Mouse (Mus musculus): ENCODE measurements around the gene Nek7. TPM values are rescaled to one million over a fixed set of nuclear protein-coding genes. Genes with fewer than 3 reads are reported as not detected.

Gene Nek7
- polyA plus RNA-seq, 1 experiment from 2014 or later = 35.1 TPM

DNA sequence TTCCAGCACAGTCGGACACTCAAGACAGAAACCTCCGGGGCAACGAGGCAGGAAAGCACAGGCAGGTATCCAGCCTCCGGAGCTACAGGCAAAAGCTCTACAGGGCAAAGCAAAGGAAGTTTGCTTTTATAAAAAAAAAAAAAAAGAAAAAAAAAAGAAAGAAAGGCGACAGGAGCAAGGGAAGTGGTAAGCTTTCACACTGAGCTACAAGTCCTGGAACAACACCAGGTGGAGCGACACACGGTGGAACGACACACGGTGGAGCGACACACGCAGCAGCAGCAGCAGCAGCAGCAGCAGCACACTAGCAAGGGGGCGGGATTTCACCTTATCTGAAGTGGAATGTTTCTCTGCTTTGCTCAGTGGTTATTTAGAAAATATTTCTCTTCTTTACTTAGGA lies 10.8 kb downstream of the Nek7 start:
- Histone ChIP-seq H3K36me3 (ENCODE audit: insufficient read depth) (no peaks in the 10 kb centered on the region), H3K9ac (no peak overlapping the region), H3K4me1 (ENCODE audit: insufficient read depth) (no peaks in the 10 kb centered on the region), H3K4me2 (no peak overlapping the region), H3K4me3 (ENCODE audit: low read depth, low read length) (no peak overlapping the region), H3K27ac (ENCODE audit: low read depth) (no peak overlapping the region), H3K27me3 (ENCODE audit: insufficient read depth, low read length) (no peaks in the 10 kb centered on the region), H3K9me3 (ENCODE audit: low read depth, low read length) (no peaks in the 10 kb centered on the region)
- no peak for TF ChIP-seq CTCF (IDR thresholded peaks at IDR 0.05; ENCODE audit: low read depth)
- peak; percentile 34 for DNase-seq
- 62% methylated on average over 12 of the region's 12 CpGs for WGBS
- ATAC-seq (ENCODE audit: insufficient read depth) = peak; percentile 35; the same call in 1 of the 2 replicates

DNA sequence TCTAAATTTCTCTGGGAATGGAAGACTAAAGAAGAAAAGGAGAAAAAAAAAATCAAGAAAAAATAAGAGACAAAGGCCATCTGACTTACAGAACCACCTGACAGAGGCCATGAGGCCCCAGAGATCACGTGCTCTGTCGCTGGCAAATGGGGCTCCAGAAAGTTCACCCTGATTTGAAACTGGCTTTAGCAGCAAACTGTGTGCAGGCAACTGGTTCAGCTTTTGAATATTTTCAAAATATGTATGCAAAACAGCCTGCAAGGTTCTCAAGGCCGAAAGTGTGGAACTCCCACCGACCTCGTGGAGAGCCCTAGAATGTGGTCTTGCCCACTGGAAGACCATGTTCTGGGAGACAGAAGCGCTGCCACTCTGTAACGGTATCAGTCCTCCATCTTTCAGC lies 11.6 kb downstream of the Nek7 start:
- Histone ChIP-seq H3K9me3 (ENCODE audit: low read depth, low read length) (no peaks in the 10 kb centered on the region), H3K27ac (ENCODE audit: low read depth) (no peak overlapping the region), H3K4me1 (ENCODE audit: insufficient read depth) (no peaks in the 10 kb centered on the region), H3K36me3 (ENCODE audit: insufficient read depth) (no peaks in the 10 kb centered on the region), H3K4me3 (ENCODE audit: low read depth, low read length) (no peak overlapping the region), H3K4me2 (no peak overlapping the region), H3K27me3 (ENCODE audit: insufficient read depth, low read length) (no peaks in the 10 kb centered on the region), H3K9ac (no peak overlapping the region)
- ATAC-seq (ENCODE audit: insufficient read depth) = no peak
- TF ChIP-seq CTCF (IDR thresholded peaks at IDR 0.05; ENCODE audit: low read depth) = no peak
- WGBS = 94% methylated on average over 7 of the region's 7 CpGs
- DNase-seq = no peak

DNA sequence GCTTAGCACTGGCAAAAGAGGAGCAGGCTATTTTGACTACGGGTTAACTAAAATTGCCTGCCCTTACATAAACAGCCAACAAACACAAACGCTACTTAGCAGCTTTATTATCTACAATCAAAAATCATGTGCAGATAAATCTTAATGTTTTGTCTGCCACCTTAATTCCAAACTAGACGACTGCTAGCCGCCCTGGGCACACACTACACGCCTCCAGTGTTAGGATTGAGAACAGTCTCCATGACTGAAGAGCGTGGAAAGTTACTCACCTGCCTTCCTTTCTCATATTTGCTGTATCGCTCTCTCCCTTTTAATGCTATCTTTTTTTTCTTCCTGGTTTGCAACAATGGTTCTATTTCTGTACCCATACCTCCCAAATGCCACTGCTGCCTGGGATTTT lies 12.1 kb downstream of the Nek7 start:
- H3K4me1 ChIP-seq (ENCODE audit: insufficient read depth) = no peaks in the 10 kb centered on the region
- WGBS = 84% methylated on average over 7 of the region's 7 CpGs
- TF ChIP-seq CTCF (IDR thresholded peaks at IDR 0.05; ENCODE audit: low read depth) = no peak
- no peaks in the 10 kb centered on the region for H3K27me3 ChIP-seq (ENCODE audit: insufficient read depth, low read length)
- no peak overlapping the region for H3K4me3 ChIP-seq (ENCODE audit: low read depth, low read length)
- H3K4me2 ChIP-seq = no peak overlapping the region
- H3K9me3 ChIP-seq (ENCODE audit: low read depth, low read length) = no peaks in the 10 kb centered on the region
- H3K36me3 ChIP-seq (ENCODE audit: insufficient read depth) = no peaks in the 10 kb centered on the region
- H3K9ac ChIP-seq = no peak overlapping the region
- ATAC-seq (ENCODE audit: insufficient read depth) = no peak
- no peak for DNase-seq
- H3K27ac ChIP-seq (ENCODE audit: low read depth) = no peak overlapping the region

DNA sequence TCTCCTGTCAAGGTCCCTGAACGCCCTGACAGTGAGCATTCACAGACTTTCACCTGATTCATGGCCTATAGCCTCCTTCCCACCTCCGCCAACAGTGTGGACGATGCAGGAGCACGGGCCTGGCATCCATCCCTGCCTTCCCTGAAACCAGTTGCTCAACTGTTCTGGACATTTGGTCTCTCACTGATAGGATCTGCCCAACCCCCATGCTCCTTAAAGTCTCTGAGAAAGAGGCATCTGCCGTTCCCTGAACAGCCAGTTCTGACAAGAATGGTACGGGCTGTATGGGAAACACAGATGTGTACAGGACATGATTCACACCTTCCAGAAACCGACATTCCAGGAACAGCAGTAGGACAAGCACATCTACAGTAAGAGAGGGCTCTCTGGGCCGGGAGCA lies 13.2 kb downstream of the Nek7 start:
- Histone ChIP-seq H3K4me3 (ENCODE audit: low read depth, low read length) (no peak overlapping the region), H3K9me3 (ENCODE audit: low read depth, low read length) (no peaks in the 10 kb centered on the region), H3K4me2 (no peak overlapping the region), H3K9ac (no peak overlapping the region), H3K4me1 (ENCODE audit: insufficient read depth) (no peaks in the 10 kb centered on the region), H3K36me3 (ENCODE audit: insufficient read depth) (no peaks in the 10 kb centered on the region), H3K27me3 (ENCODE audit: insufficient read depth, low read length) (no peaks in the 10 kb centered on the region), H3K27ac (ENCODE audit: low read depth) (no peak overlapping the region)
- WGBS = 74% methylated on average over 8 of the region's 8 CpGs
- ATAC-seq (ENCODE audit: insufficient read depth) = no peak
- no peak for TF ChIP-seq CTCF (IDR thresholded peaks at IDR 0.05; ENCODE audit: low read depth)
- no peak for DNase-seq

DNA sequence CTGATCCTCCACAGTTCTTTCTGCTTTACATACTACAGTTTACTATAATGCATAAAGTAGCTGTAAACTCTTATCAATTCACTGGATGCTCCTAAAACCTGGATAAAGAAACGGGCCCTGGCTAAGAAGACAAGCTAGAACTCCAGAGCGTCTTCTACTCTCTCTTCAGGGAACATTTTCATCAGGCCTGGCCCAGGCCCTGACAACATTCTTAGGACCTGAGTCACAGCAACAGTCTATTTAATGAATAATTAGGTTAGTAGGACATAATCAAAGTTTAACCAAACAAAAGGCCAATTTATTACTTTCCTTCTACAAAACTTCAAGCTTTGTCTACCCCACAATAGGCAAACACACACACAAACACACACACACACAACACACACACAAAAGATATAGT lies 15.2 kb downstream of the Nek7 start:
- H3K4me3 ChIP-seq (ENCODE audit: low read depth, low read length) = no peak overlapping the region
- H3K27ac ChIP-seq (ENCODE audit: low read depth) = no peak overlapping the region
- no peak overlapping the region for H3K4me2 ChIP-seq
- ATAC-seq (ENCODE audit: insufficient read depth) (no peak), DNase-seq (no peak)
- no peaks in the 10 kb centered on the region for H3K36me3 ChIP-seq (ENCODE audit: insufficient read depth)
- no peak overlapping the region for H3K9ac ChIP-seq
- no peak for TF ChIP-seq CTCF (IDR thresholded peaks at IDR 0.05; ENCODE audit: low read depth)
- WGBS = 80% methylated on average over 2 of the region's 2 CpGs
- H3K9me3 ChIP-seq (ENCODE audit: low read depth, low read length) = no peaks in the 10 kb centered on the region
- no peaks in the 10 kb centered on the region for H3K4me1 ChIP-seq (ENCODE audit: insufficient read depth)
- H3K27me3 ChIP-seq (ENCODE audit: insufficient read depth, low read length) = no peaks in the 10 kb centered on the region

DNA sequence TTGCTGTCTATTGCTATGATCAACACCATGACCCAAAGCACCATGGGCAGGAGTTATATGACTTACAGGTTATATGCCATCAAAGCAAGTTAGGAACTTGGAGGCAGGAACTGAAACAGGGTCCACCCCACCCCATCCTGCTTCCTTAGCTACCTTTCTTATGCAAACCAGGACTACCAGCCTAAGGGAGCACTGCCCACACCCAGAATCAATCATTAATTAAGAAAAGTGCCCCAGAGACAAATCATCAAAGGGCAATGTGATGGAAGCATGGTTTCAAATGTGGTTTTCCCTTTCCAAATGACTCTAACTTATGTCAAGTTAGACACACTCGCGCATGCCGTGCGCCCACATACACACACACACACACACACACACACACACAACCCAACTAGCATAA lies 16.0 kb downstream of the Nek7 start:
- no peaks in the 10 kb centered on the region for H3K9me3 ChIP-seq (ENCODE audit: low read depth, low read length)
- no peak for ATAC-seq (ENCODE audit: insufficient read depth)
- no peak overlapping the region for H3K4me2 ChIP-seq
- no peaks in the 10 kb centered on the region for H3K4me1 ChIP-seq (ENCODE audit: insufficient read depth)
- no peak overlapping the region for H3K9ac ChIP-seq
- DNase-seq = no peak
- TF ChIP-seq CTCF (IDR thresholded peaks at IDR 0.05; ENCODE audit: low read depth) = no peak
- H3K27me3 ChIP-seq (ENCODE audit: insufficient read depth, low read length) = no peaks in the 10 kb centered on the region
- H3K36me3 ChIP-seq (ENCODE audit: insufficient read depth) = no peaks in the 10 kb centered on the region
- H3K4me3 ChIP-seq (ENCODE audit: low read depth, low read length) = no peak overlapping the region
- 97% methylated on average over 4 of the region's 4 CpGs for WGBS
- H3K27ac ChIP-seq (ENCODE audit: low read depth) = no peak overlapping the region

DNA sequence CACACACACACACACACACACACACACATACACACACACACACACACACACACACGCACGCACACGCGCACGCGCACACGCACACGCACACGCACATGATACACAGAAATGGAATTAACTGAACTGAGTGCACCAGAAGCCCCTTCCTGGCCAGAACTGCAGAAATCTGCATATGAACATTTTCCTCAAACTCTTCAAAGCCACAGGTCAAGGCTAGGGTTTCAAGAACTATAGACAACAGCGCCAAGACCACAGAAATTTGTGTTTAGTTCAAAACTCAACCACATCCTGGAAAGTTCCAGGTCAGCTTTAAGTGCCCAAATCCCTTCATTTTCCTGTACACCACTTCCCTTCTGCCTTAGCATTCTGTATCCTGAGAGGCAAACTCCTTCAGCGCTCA lies 21.9 kb downstream of the Nek7 start:
- Histone ChIP-seq H3K27me3 (ENCODE audit: insufficient read depth, low read length) (no peaks in the 10 kb centered on the region), H3K4me2 (no peak overlapping the region), H3K9ac (no peak overlapping the region), H3K4me1 (ENCODE audit: insufficient read depth) (no peaks in the 10 kb centered on the region), H3K36me3 (ENCODE audit: insufficient read depth) (no peaks in the 10 kb centered on the region), H3K9me3 (ENCODE audit: low read depth, low read length) (no peaks in the 10 kb centered on the region), H3K4me3 (ENCODE audit: low read depth, low read length) (no peak overlapping the region), H3K27ac (ENCODE audit: low read depth) (no peak overlapping the region)
- ATAC-seq (ENCODE audit: insufficient read depth) = no peak
- WGBS = 88% methylated on average over 11 of the region's 11 CpGs
- DNase-seq = no peak
- TF ChIP-seq CTCF (IDR thresholded peaks at IDR 0.05; ENCODE audit: low read depth) = no peak

DNA sequence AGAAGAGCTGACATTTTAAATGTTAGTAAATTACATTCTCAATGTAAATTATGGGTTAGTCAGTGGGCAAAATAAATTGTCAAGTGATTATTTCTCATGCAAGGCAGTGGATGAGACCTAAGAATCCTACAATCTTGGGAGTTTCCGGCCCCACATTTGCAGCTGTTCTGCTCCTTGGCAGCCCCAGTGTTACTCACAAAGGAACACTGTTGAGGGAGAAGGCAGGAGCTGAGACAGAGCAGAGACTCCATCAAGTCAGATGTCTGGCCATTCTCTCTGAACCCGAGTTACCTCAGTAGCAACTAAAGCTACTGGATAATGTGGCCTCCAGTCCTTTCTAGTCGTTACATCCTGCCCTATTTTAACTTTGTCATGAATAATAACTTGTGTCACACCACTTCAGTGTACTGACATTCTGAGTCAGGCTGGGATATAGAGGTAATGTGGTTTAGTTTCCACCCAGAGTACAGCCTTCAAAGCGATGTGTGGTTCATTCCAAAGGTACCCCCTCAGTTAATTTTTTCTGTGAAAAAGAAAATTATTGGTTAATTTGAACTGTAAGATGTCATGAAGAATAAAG lies 23.7 kb downstream of the Nek7 start:
- H3K27me3 ChIP-seq (ENCODE audit: insufficient read depth, low read length) = no peaks in the 10 kb centered on the region
- no peaks in the 10 kb centered on the region for H3K4me1 ChIP-seq (ENCODE audit: insufficient read depth)
- DNase-seq (no peak), ATAC-seq (ENCODE audit: insufficient read depth) (no peak)
- H3K4me2 ChIP-seq = no peak overlapping the region
- H3K9ac ChIP-seq = no peak overlapping the region
- 59% methylated on average over 4 of the region's 4 CpGs for whole genome bisulfite sequencing
- H3K4me3 ChIP-seq (ENCODE audit: low read depth, low read length) = no peak overlapping the region
- no peak overlapping the region for H3K27ac ChIP-seq (ENCODE audit: low read depth)
- no peaks in the 10 kb centered on the region for H3K9me3 ChIP-seq (ENCODE audit: low read depth, low read length)
- no peaks in the 10 kb centered on the region for H3K36me3 ChIP-seq (ENCODE audit: insufficient read depth)
- TF ChIP-seq CTCF (IDR thresholded peaks at IDR 0.05; ENCODE audit: low read depth) = no peak
